Mouse (Mus musculus) CH12.LX (cell line): ENCODE results near the gene Nipal4. TPM values are rescaled to one million over a fixed set of nuclear protein-coding genes. Genes with fewer than 3 reads are reported as not detected.
A peak's percentile ranks its signal among the peaks of the same experiment; 100 is the strongest.

ENCODE experiments used
- DNase-seq: peaks from one replicate; pipeline ENCODE4 v3.0.0-alpha.2; 2013; ENCODE audit errors: extremely low read depth
- H3K27ac ChIP-seq: 2 replicates; pipeline ENCODE4 v1.5.1; 2012; ENCODE audit warnings: low read depth, mild to moderate bottlenecking, control low read depth, moderate library complexity; ENCODE audit not compliant: insufficient read depth
- H3K27me3 ChIP-seq: replicated peaks from 2 replicates; pipeline ENCODE3; 2012; ENCODE audit warnings: inconsistent platforms
- H3K36me3 ChIP-seq, 2 experiments: replicated peaks in 1 of 2; 2 replicates each; pipeline versions ENCODE3 to v1.6.1; 2012; ENCODE audit warnings: inconsistent platforms in 1 of 2, low read length in 1 of 2, mild to moderate bottlenecking in 1 of 2, mixed read lengths in 1 of 2, moderate library complexity in 1 of 2; ENCODE audit not compliant: control insufficient read depth in 1 of 2, insufficient read depth in 1 of 2
- H3K4me1 ChIP-seq, 2 experiments: 2 replicates each; pipeline ENCODE4 v1.6.1; 2012; ENCODE audit warnings: inconsistent platforms in 1 of 2, moderate library complexity in 1 of 2; ENCODE audit not compliant: insufficient read depth in 2 of 2, control insufficient read depth in 1 of 2
- H3K4me2 ChIP-seq: 2 replicates; pipeline ENCODE4 v1.6.1; 2012; ENCODE audit warnings: low read depth, mild to moderate bottlenecking, control low read depth; ENCODE audit not compliant: poor library complexity, insufficient read depth, severe bottlenecking
- H3K4me3 ChIP-seq, 3 experiments: fragments of 150-350 bp in 1 of 3; sonication (generic) in 1 of 3; replicated peaks in 1 of 3; 2 replicates each; pipeline versions ENCODE3 to v1.5.1; 2011 to 2012; ENCODE audit warnings: low read depth in 2 of 3, low read length in 2 of 3, mild to moderate bottlenecking in 2 of 3, moderate library complexity in 2 of 3, control low read depth in 1 of 3, improper control_type of control experiment in 1 of 3, inconsistent platforms in 1 of 3, mixed read lengths in 1 of 3; ENCODE audit not compliant: poor library complexity in 1 of 3
- H3K79me2 ChIP-seq: replicated peaks from 2 replicates; pipeline ENCODE4 v1.6.1; 2012; ENCODE audit warnings: mild to moderate bottlenecking, moderate library complexity; ENCODE audit not compliant: control insufficient read depth, poor library complexity, insufficient read depth, severe bottlenecking; ENCODE audit errors: extremely low read depth
- H3K9ac ChIP-seq: 2 replicates; pipeline ENCODE4 v1.6.1; 2012; ENCODE audit warnings: low read depth, mild to moderate bottlenecking, control low read depth, moderate library complexity; ENCODE audit not compliant: insufficient read depth
- H3K9me3 ChIP-seq: replicated peaks from 2 replicates; pipeline ENCODE3; 2012; ENCODE audit warnings: low read length, inconsistent platforms, mixed read lengths
- CHD2 ChIP-seq: IDR thresholded peaks from 2 replicates; pipeline ENCODE4 v1.6.1; 2011; ENCODE audit warnings: low read length, improper control_type of control experiment
- CTCF ChIP-seq, 2 experiments: IDR thresholded peaks in 1 of 2; conservative IDR thresholded peaks in 1 of 2; 2 replicates each; pipeline ENCODE4 v1.5.1; 2011 to 2012; ENCODE audit warnings: low read depth in 2 of 2, low read length in 2 of 2, improper control_type of control experiment in 1 of 2, inconsistent platforms in 1 of 2, mild to moderate bottlenecking in 1 of 2, moderate library complexity in 1 of 2
- E2F4 ChIP-seq: IDR thresholded peaks from 2 replicates; pipeline ENCODE4 v1.6.1; 2011; ENCODE audit warnings: low read depth, low read length, improper control_type of control experiment; ENCODE audit not compliant: insufficient replicate concordance
- ELF1 ChIP-seq: IDR thresholded peaks from 2 replicates; pipeline ENCODE4 v1.6.1; 2014; ENCODE audit warnings: low read depth, mild to moderate bottlenecking, inconsistent platforms, low read length, improper control_type of control experiment
- GABPA ChIP-seq: IDR thresholded peaks from 2 replicates; pipeline ENCODE4 v1.6.1; 2012; ENCODE audit warnings: low read depth, low read length, improper control_type of control experiment, inconsistent platforms; ENCODE audit not compliant: insufficient replicate concordance
- HCFC1 ChIP-seq: IDR thresholded peaks from 2 replicates; pipeline ENCODE4 v1.6.1; 2012; ENCODE audit warnings: low read depth, mild to moderate bottlenecking, inconsistent platforms, low read length, improper control_type of control experiment
- IRF4 ChIP-seq: IDR thresholded peaks from 2 replicates; pipeline ENCODE4 v1.6.1; 2014; ENCODE audit warnings: low read depth, mild to moderate bottlenecking, inconsistent platforms, low read length, improper control_type of control experiment
- KAT2A ChIP-seq: IDR thresholded peaks from 2 replicates; pipeline ENCODE4 v1.6.1; 2012; ENCODE audit warnings: low read length, improper control_type of control experiment, inconsistent platforms; ENCODE audit not compliant: insufficient replicate concordance
- MAFK ChIP-seq: IDR thresholded peaks from 2 replicates; pipeline ENCODE4 v1.6.1; 2011; ENCODE audit warnings: low read length, improper control_type of control experiment; ENCODE audit not compliant: insufficient replicate concordance
- MAX ChIP-seq: IDR thresholded peaks from 2 replicates; pipeline ENCODE4 v1.6.1; 2011; ENCODE audit warnings: low read length, improper control_type of control experiment
- MEF2A ChIP-seq: IDR thresholded peaks from 2 replicates; pipeline ENCODE4 v1.6.1; 2014; ENCODE audit warnings: low read depth, mild to moderate bottlenecking, inconsistent platforms, low read length, improper control_type of control experiment, borderline replicate concordance
- MYC ChIP-seq: IDR thresholded peaks from 2 replicates; pipeline ENCODE4 v1.6.1; 2011; ENCODE audit warnings: low read depth, mild to moderate bottlenecking, improper control_type of control experiment, low read length
- NRF1 ChIP-seq: IDR thresholded peaks from 2 replicates; pipeline ENCODE4 v1.6.1; 2014; ENCODE audit warnings: low read depth, mild to moderate bottlenecking, inconsistent platforms, low read length, improper control_type of control experiment, moderate library complexity
- PAX5 ChIP-seq: IDR thresholded peaks from 2 replicates; pipeline ENCODE4 v1.6.1; 2012; ENCODE audit warnings: low read length, inconsistent platforms, mixed read lengths
- POLR2A ChIP-seq: IDR thresholded peaks from 2 replicates; pipeline ENCODE4 v1.6.1; 2011; ENCODE audit warnings: low read depth, mild to moderate bottlenecking, improper control_type of control experiment, low read length
- POLR2AphosphoS2 ChIP-seq: IDR thresholded peaks from 2 replicates; pipeline ENCODE4 v1.6.1; 2011; ENCODE audit warnings: low read depth, low read length, improper control_type of control experiment
- RAD21 ChIP-seq: IDR thresholded peaks from 2 replicates; pipeline ENCODE4 v1.6.1; 2011; ENCODE audit warnings: low read depth, mild to moderate bottlenecking, low read length, improper control_type of control experiment, moderate library complexity
- SIN3A ChIP-seq: IDR thresholded peaks from 2 replicates; pipeline ENCODE4 v1.6.1; 2012; ENCODE audit warnings: low read length, improper control_type of control experiment, inconsistent platforms
- TBP ChIP-seq: conservative IDR thresholded peaks from 2 replicates; pipeline ENCODE4 v1.6.1; 2011; ENCODE audit warnings: low read depth, low read length, improper control_type of control experiment
- TCF12 ChIP-seq: IDR thresholded peaks from 2 replicates; pipeline ENCODE4 v1.6.1; 2014; ENCODE audit warnings: low read depth, mild to moderate bottlenecking, inconsistent platforms, low read length, improper control_type of control experiment
- UBTF ChIP-seq: IDR thresholded peaks from 2 replicates; pipeline ENCODE4 v1.6.1; 2012; ENCODE audit warnings: low read depth, mild to moderate bottlenecking, inconsistent platforms, low read length, improper control_type of control experiment, moderate library complexity
- USF1 ChIP-seq: IDR thresholded peaks from 2 replicates; pipeline ENCODE4 v1.6.1; 2014; ENCODE audit warnings: low read depth, mild to moderate bottlenecking, inconsistent platforms, low read length, improper control_type of control experiment
- USF2 ChIP-seq: conservative IDR thresholded peaks from 2 replicates; pipeline ENCODE4 v1.6.1; 2011; ENCODE audit warnings: low read depth, low read length, improper control_type of control experiment
- ZMIZ1 ChIP-seq: IDR thresholded peaks from 2 replicates; pipeline ENCODE4 v1.6.1; 2012; ENCODE audit warnings: low read depth, mild to moderate bottlenecking, inconsistent platforms, low read length, improper control_type of control experiment
- ZNF384 ChIP-seq: IDR thresholded peaks from 2 replicates; pipeline ENCODE4 v1.6.1; 2012; ENCODE audit warnings: low read depth, low read length, improper control_type of control experiment, inconsistent platforms
- dilution Hi-C: fragments of 300-500 bp; cut with MboI; formaldehyde crosslinking; loops from 2 replicates; pipeline ENCODE4 v1.14.3; 2020; ENCODE audit warnings: low sequenced_read_pairs; ENCODE audit not compliant: extremely low pct_unique_long_range_greater_than_20kb, extremely low pct_ligation_motif_present
- in situ Hi-C: fragments of 300-500 bp; cut with MboI; formaldehyde crosslinking; loops from 3 replicates; pipeline ENCODE4 v1.14.3; 2019; ENCODE audit warnings: low sequenced_read_pairs, low pct_ligation_motif_present, low pct_unique_long_range_greater_than_20kb, mixed read lengths
- polyA plus RNA-seq: library from polyadenylated mRNA; unstranded; fragments of >175 nt; gene quantifications from 2 replicates; pipeline ENCODE4 v1.2.1, GENCODE M21; 2012; ENCODE audit warnings: low read depth; ENCODE audit not compliant: insufficient read length
- total RNA-seq, 2 experiments: library from RNA; depleted of rRNA; stranded (reverse); fragments of 300-350 nt in 1 of 2; fragments of >200 nt in 1 of 2; gene quantifications; 2 replicates each; pipeline ENCODE4 v1.2.3; 2012 to 2014

Nipal4 gene
- total and polyA plus RNA-seq, 3 experiments: 0.08 TPM; not detected in 2

GRCm38 (mm10) chr11:46204841-46205240 is 38.5 kb upstream of the Nipal4 start:
- Histone ChIP-seq H3K9me3 (no peaks in the 10 kb centered on the region), H3K79me2 (no peaks in the 10 kb centered on the region), H3K4me1 (peaks cover 0 to under 1% of the 10 kb centered on the region in 2 experiments; a peak in 1 of 4 replicates), H3K4me3 (no peak overlapping the region), H3K9ac (no peak overlapping the region), H3K4me2 (no peak overlapping the region), H3K36me3 (peaks cover 90 to 98% of the 10 kb centered on the region in 2 experiments), H3K27ac (no peak overlapping the region), H3K27me3 (no peaks in the 10 kb centered on the region)
- TF ChIP-seq POLR2AphosphoS2 (0 out of 2 replicates have a peak, but pooled peaks have one; percentile 8), POLR2A (no peak)
- dilution Hi-C loops: no loop called here
- no peak for DNase-seq
- in situ Hi-C loops: no loop called here

GRCm38 (mm10) chr11:46202547-46202887 is 36.2 kb upstream of the Nipal4 start:
- dilution Hi-C loops: no loop called here
- no peak overlapping the region for H3K9ac ChIP-seq
- TF ChIP-seq MEF2A (no peak), GABPA (no peak), IRF4 (no peak), MYC (no peak), NRF1 (no peak), MAX (no peak), MAFK (no peak)
- H3K27me3 ChIP-seq: no peaks in the 10 kb centered on the region
- in situ Hi-C loops: no loop called here
- H3K79me2 ChIP-seq: no peaks in the 10 kb centered on the region
- no peak overlapping the region for H3K27ac ChIP-seq
- H3K4me1 ChIP-seq: no peaks in the 10 kb centered on the region
- no peak for DNase-seq
- no peak overlapping the region for H3K4me3 ChIP-seq
- no peak overlapping the region for H3K4me2 ChIP-seq
- peaks cover 89 to 97% of the 10 kb centered on the region in 2 experiments for H3K36me3 ChIP-seq
- H3K9me3 ChIP-seq: no peaks in the 10 kb centered on the region

DNA sequence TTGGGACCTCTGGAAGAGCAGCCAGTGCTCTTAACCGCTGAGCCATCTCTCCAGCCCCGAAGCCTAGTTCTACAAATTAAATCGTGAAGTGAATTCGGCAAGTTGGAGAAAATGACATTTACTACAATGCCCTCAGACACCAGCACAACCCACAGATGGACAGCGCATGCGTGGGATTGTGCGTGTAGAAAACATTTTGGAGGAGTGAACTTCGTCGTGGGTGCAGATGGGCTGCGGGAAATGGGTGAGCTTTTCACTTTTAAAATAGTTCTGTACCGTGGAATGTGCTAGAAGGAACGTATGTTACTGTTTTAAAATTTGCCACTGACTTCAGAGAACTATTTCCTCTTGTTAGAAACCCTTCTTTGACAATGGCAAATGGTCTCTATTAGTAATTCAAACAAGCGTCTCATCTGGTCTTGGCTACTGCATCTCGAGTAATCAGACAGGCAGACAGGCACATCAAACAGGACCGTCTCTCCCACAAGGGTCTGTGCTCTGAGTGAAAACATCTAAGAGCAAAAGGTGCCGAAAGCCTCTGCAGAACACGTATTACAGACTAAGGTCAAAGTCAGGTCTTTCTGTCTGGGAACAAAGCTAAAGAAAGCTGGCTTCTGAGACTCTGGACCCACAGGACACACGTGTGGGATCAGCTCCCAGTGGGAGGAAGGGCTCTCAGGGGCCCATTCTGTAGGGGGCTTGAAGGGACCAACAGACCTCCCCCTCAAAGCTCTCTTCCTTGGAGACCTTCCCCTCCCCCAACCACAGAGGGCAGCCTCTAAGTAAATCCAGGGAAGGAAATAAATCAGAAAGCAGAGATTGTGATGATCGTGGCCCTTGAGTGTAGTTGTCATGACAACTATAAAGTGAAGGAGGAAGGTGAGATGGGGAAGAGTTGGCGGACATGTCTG is 35.6 kb upstream of the Nipal4 start:
- Histone ChIP-seq H3K27ac (no peak overlapping the region), H3K9ac (no peak overlapping the region), H3K4me2 (no peak overlapping the region), H3K4me1 (no peaks in the 10 kb centered on the region), H3K4me3 (no peak overlapping the region), H3K36me3 (peaks cover 88 to 97% of the 10 kb centered on the region in 2 experiments), H3K9me3 (no peaks in the 10 kb centered on the region), H3K79me2 (no peaks in the 10 kb centered on the region), H3K27me3 (no peaks in the 10 kb centered on the region)
- DNase-seq: no peak
- in situ Hi-C loops (no loop called here), dilution Hi-C loops (no loop called here)
- no peak for TF ChIP-seq USF1
- no peak for TF ChIP-seq E2F4
- TF ChIP-seq USF2: no peak
- TF ChIP-seq POLR2A: no peak
- no peak for TF ChIP-seq RAD21
- TF ChIP-seq KAT2A: no peak
- TF ChIP-seq ZMIZ1: no peak
- no peak for TF ChIP-seq PAX5
- no peak for TF ChIP-seq SIN3A
- no peak for TF ChIP-seq CTCF (conservative IDR thresholded peaks at IDR 0.05 in 1 of 2, IDR thresholded peaks at IDR 0.05 in 1 of 2; ENCODE audit: low read depth in 2 of 2, low read length in 2 of 2)
- TF ChIP-seq ZNF384: no peak
- no peak for TF ChIP-seq HCFC1
- TF ChIP-seq UBTF: no peak
- no peak for TF ChIP-seq ELF1
- TF ChIP-seq NRF1: no peak
- TF ChIP-seq TCF12: no peak
- TF ChIP-seq TBP: no peak
- no peak for TF ChIP-seq POLR2AphosphoS2
- TF ChIP-seq CHD2: no peak
